Mouse (Mus musculus) thymus, adult 2 months (tissue): ENCODE measurements around the gene Ttc36.

Experiments
- CTCF ChIP-seq: fragments of 200-500 bp; IDR thresholded peaks from 2 replicates; pipeline ENCODE4 v1.5.1; 2012; ENCODE audit warnings: mild to moderate bottlenecking, control low read depth, low read length, moderate library complexity, borderline replicate concordance; ENCODE audit not compliant: control insufficient read depth, poor library complexity, insufficient read depth; ENCODE audit errors: extremely low read depth
- POLR2A ChIP-seq: fragments of 200-500 bp; IDR thresholded peaks from 2 replicates; pipeline ENCODE4 v1.6.1; 2012; ENCODE audit warnings: mild to moderate bottlenecking, low read length, control low read depth, moderate library complexity; ENCODE audit not compliant: control insufficient read depth, poor library complexity, insufficient read depth; ENCODE audit errors: extremely low read depth

DNA sequence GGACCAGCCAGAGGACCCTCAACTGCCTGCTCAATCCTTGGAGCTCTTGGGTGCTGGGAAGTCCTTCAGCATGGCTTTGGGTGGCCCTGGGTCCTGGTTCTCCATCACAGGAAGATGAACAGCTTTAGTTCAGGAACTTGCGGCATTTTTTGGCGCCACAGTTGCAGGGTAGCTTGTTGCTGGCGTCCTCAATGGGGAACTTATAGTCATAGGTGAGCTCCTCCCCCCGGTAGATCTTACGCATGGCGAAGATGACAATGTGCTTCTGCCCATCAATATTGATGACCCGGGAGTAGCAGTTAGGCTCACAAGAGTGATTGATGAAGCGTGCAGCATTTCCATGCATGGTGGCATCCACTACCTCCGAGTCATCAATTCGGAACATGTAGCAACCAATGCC, 4.9 kb upstream of the Ttc36 start:
- TF ChIP-seq POLR2A = no peak
- TF ChIP-seq CTCF = no peak
